Mouse (Mus musculus) midbrain, embryonic 11.5 days (tissue): ENCODE measurements around the gene Pitpnc1. TPM values are rescaled to one million over a fixed set of nuclear protein-coding genes. Genes with fewer than 3 reads are reported as not detected.

Experiments
- ATAC-seq: fragments of 200-750 bp; cut with Nextera tagmentation; 2 replicates; pipeline ENCODE4 v1.8.0; 2017; ENCODE audit warnings: moderate TSS enrichment, moderate library complexity; ENCODE audit not compliant: low FRiP score
- DNase-seq: peaks from one replicate; pipeline ENCODE4 v3.0.0; 2015; ENCODE audit warnings: low spot score; ENCODE audit errors: missing footprints
- H3K27ac ChIP-seq: fragments of 300-500 bp; sonication (generic); 2 replicates; pipeline ENCODE4 v1.5.1; 2014; ENCODE audit warnings: low read depth, low read length
- H3K27me3 ChIP-seq: fragments of 300-500 bp; sonication (generic); 2 replicates; pipeline ENCODE4 v1.6.1; 2014; ENCODE audit warnings: mild to moderate bottlenecking, low read length, moderate library complexity, mixed read lengths; ENCODE audit not compliant: control insufficient read depth, insufficient read depth
- H3K36me3 ChIP-seq: fragments of 300-500 bp; sonication (generic); 2 replicates; pipeline ENCODE4 v1.6.1; 2014; ENCODE audit warnings: mild to moderate bottlenecking, low read length, moderate library complexity, mixed read lengths; ENCODE audit not compliant: control insufficient read depth, insufficient read depth
- H3K4me1 ChIP-seq: fragments of 300-500 bp; sonication (generic); 2 replicates; pipeline ENCODE4 v1.6.1; 2014; ENCODE audit warnings: low read length; ENCODE audit not compliant: control insufficient read depth, insufficient read depth
- H3K4me2 ChIP-seq: fragments of 300-500 bp; sonication (generic); 2 replicates; pipeline ENCODE4 v1.6.1; 2014; ENCODE audit warnings: mild to moderate bottlenecking, moderate library complexity
- H3K4me3 ChIP-seq: fragments of 300-500 bp; sonication (generic); 2 replicates; pipeline ENCODE4 v1.5.1; 2014; ENCODE audit warnings: low read depth, low read length
- H3K9ac ChIP-seq: fragments of 300-500 bp; sonication (generic); 2 replicates; pipeline ENCODE4 v1.6.1; 2014; ENCODE audit warnings: low read length
- H3K9me3 ChIP-seq: fragments of 300-500 bp; sonication (generic); 2 replicates; pipeline ENCODE4 v1.6.1; 2016; ENCODE audit warnings: low read length; ENCODE audit not compliant: control insufficient read depth
- WGBS: fragments of 180-500 bp; shearing (Covaris S2); extraction: QIAGEN DNeasy Blood & Tissue Kit; methylation state at CpG from one replicate; pipeline ENCODE4 v1.1.7; 2014; 5-methylcytosine and 5-hydroxymethylcytosine counted together
- polyA plus RNA-seq: library from polyadenylated mRNA; unstranded; fragments of >200 nt; fragmentation: Nextera tagmentation; extraction: Ambion mirVana; gene quantifications from 2 replicates; pipeline ENCODE4 v1.2.1, GENCODE M21; 2014

Pitpnc1 gene
- polyA plus RNA-seq, 1 experiment from 2014 or later: 29.9 TPM

- no peak overlapping the region for H3K4me2 ChIP-seq
- H3K9ac ChIP-seq: no peak overlapping the region
- H3K4me3 ChIP-seq: no peak overlapping the region
- whole genome bisulfite sequencing: 49% methylated on average over 7 of the region's 7 CpGs
- no peaks in the 10 kb centered on the region for H3K9me3 ChIP-seq
- H3K27me3 ChIP-seq: no peaks in the 10 kb centered on the region
- DNase-seq (no peak), ATAC-seq (no peak)
- H3K36me3 ChIP-seq: no peaks in the 10 kb centered on the region
- H3K27ac ChIP-seq: no peak overlapping the region
- peaks cover 13% of the 10 kb centered on the region for H3K4me1 ChIP-seq
These were observed 114.3 kb downstream of the Pitpnc1 start for GRCm38 (mm10) chr11:107356224-107356623.

GRCm38 (mm10) chr11:107355526-107355925 is 115.0 kb downstream of the Pitpnc1 start:
- no peak overlapping the region for H3K4me3 ChIP-seq
- H3K9ac ChIP-seq: no peak overlapping the region
- no peaks in the 10 kb centered on the region for H3K27me3 ChIP-seq
- peaks cover 13% of the 10 kb centered on the region for H3K4me1 ChIP-seq
- no peak overlapping the region for H3K4me2 ChIP-seq
- H3K9me3 ChIP-seq: no peaks in the 10 kb centered on the region
- H3K27ac ChIP-seq: no peak overlapping the region
- DNase-seq: no peak
- H3K36me3 ChIP-seq: no peaks in the 10 kb centered on the region
- no peak for ATAC-seq
- 68% methylated on average over 3 of the region's 3 CpGs for WGBS

- no peaks in the 10 kb centered on the region for H3K36me3 ChIP-seq
- no peak overlapping the region for H3K27ac ChIP-seq
- WGBS: 89% methylated on average over 8 of the region's 8 CpGs
These were observed 115.9 kb downstream of the Pitpnc1 start for GRCm38 (mm10) chr11:107354499-107355143.

GRCm38 (mm10) chr11:107352596-107352995 is 117.9 kb downstream of the Pitpnc1 start:
- DNase-seq (no peak), ATAC-seq (no peak)
- Histone ChIP-seq H3K36me3 (no peaks in the 10 kb centered on the region), H3K9me3 (no peaks in the 10 kb centered on the region), H3K4me3 (no peak overlapping the region), H3K9ac (no peak overlapping the region), H3K27ac (no peak overlapping the region), H3K4me2 (no peak overlapping the region), H3K27me3 (no peaks in the 10 kb centered on the region), H3K4me1 (peaks cover 13% of the 10 kb centered on the region)
- 14% methylated on average over 7 of the region's 7 CpGs for WGBS

More at GRCm38 (mm10) chr11:107354499-107355143, 115.9 kb downstream of the Pitpnc1 start:
- Histone ChIP-seq H3K4me3 (no peak overlapping the region), H3K4me2 (no peak overlapping the region), H3K9me3 (no peaks in the 10 kb centered on the region), H3K27me3 (no peaks in the 10 kb centered on the region), H3K4me1 (peaks cover 13% of the 10 kb centered on the region), H3K9ac (no peak overlapping the region)
- DNase-seq: no peak
- no peak for ATAC-seq

- H3K27me3 ChIP-seq: no peaks in the 10 kb centered on the region
- no peak overlapping the region for H3K4me2 ChIP-seq
- H3K4me3 ChIP-seq: no peak overlapping the region
- DNase-seq (no peak), ATAC-seq (no peak)
- no peaks in the 10 kb centered on the region for H3K36me3 ChIP-seq
- H3K27ac ChIP-seq: no peak overlapping the region
- H3K4me1 ChIP-seq: peaks cover 7% of the 10 kb centered on the region
- no peaks in the 10 kb centered on the region for H3K9me3 ChIP-seq
- 88% methylated on average over 7 of the region's 7 CpGs for WGBS
- H3K9ac ChIP-seq: no peak overlapping the region
These were observed 120.7 kb downstream of the Pitpnc1 start for GRCm38 (mm10) chr11:107349756-107350155.

- Histone ChIP-seq H3K4me2 (no peak overlapping the region), H3K4me1 (peaks cover 16% of the 10 kb centered on the region), H3K9me3 (no peaks in the 10 kb centered on the region), H3K36me3 (no peaks in the 10 kb centered on the region), H3K27me3 (no peaks in the 10 kb centered on the region), H3K9ac (no peak overlapping the region), H3K4me3 (no peak overlapping the region), H3K27ac (no peak overlapping the region)
- WGBS: 76% methylated on average over 4 of the region's 4 CpGs
- DNase-seq (no peak), ATAC-seq (no peak)
These were observed 127.5 kb downstream of the Pitpnc1 start for GRCm38 (mm10) chr11:107343031-107343430.

- H3K9me3 ChIP-seq: no peaks in the 10 kb centered on the region
- no peak overlapping the region for H3K9ac ChIP-seq
- H3K27ac ChIP-seq: no peak overlapping the region
- WGBS: 86% methylated on average over 1 of the region's 1 CpGs
- H3K36me3 ChIP-seq: no peaks in the 10 kb centered on the region
- H3K4me2 ChIP-seq: no peak overlapping the region
- H3K27me3 ChIP-seq: no peaks in the 10 kb centered on the region
- no peak overlapping the region for H3K4me3 ChIP-seq
- ATAC-seq: no peak
- DNase-seq: no peak
- H3K4me1 ChIP-seq: peaks cover 22% of the 10 kb centered on the region
These were observed 128.1 kb downstream of the Pitpnc1 start for GRCm38 (mm10) chr11:107342432-107342831.

GRCm38 (mm10) chr11:107341293-107341692 is 129.2 kb downstream of the Pitpnc1 start:
- no peaks in the 10 kb centered on the region for H3K36me3 ChIP-seq
- DNase-seq (no peak), ATAC-seq (0 out of 2 replicates have a peak, but pooled peaks have one; percentile 38)
- no peak overlapping the region for H3K4me2 ChIP-seq
- no peak overlapping the region for H3K4me3 ChIP-seq
- H3K27me3 ChIP-seq: no peaks in the 10 kb centered on the region
- WGBS: 48% methylated on average over 15 of the region's 15 CpGs
- no peak overlapping the region for H3K9ac ChIP-seq
- H3K9me3 ChIP-seq: no peaks in the 10 kb centered on the region
- H3K4me1 ChIP-seq: peaks cover 25% of the 10 kb centered on the region
- H3K27ac ChIP-seq: no peak overlapping the region

- no peak for ATAC-seq
- no peak overlapping the region for H3K27ac ChIP-seq
- H3K4me3 ChIP-seq: no peak overlapping the region
- H3K36me3 ChIP-seq: no peaks in the 10 kb centered on the region
- peaks cover 25% of the 10 kb centered on the region for H3K4me1 ChIP-seq
- no peaks in the 10 kb centered on the region for H3K27me3 ChIP-seq
- WGBS: 5% methylated on average over 2 of the region's 2 CpGs
- no peak overlapping the region for H3K9ac ChIP-seq
- no peak for DNase-seq
- no peak overlapping the region for H3K4me2 ChIP-seq
- H3K9me3 ChIP-seq: no peaks in the 10 kb centered on the region
These were observed 129.7 kb downstream of the Pitpnc1 start for GRCm38 (mm10) chr11:107340793-107341192.
